ENCODE assay signal across 14 mouse cellular contexts in the genomic region with DNA sequence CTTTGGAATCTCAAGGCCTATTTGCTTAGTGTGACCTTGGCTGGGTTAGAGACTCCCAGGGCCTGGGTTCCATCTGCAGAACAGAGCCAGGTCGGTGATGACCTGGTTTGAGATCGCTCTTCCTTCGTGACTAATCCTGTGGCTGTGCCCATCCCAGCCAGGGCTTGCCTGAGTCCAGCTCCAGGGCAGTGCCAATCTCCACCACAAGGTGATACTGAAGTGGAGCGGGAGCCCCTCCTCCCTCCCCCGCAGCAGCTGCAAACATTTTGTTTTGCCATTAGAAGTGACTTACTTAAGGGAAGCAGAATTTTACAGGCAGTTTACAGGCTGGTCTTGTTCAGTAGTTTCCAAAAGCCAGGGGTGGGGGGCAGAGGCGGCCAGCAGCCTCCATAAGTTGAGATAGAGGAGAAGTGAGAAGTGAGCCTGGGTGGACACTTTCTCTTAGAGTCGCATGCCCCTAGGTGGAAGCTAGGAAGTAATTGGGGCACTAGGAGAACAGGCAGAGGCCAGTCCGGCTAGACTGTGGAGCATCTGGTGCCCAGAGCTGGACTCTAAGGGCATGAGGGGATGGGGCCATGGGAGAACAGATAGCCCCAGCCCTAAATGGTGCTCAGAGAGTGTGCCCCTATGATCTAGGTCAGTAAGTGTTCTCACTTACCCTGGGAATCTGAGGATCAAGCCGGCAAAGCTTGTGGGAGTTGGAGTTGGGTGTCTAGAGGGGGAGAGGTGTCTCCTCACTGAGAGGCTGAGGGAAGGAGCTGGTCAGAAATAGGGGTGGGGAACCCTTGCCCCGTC. TPM values are rescaled to one million over a fixed set of nuclear protein-coding genes. Genes with fewer than 3 reads are reported as not detected.
DNase-seq lines count a peak whose midpoint lies in the region; ATAC-seq and TF ChIP-seq lines count a peak whose summit lies in the region.
"Had no signal": no experiment of that assay in that cellular context is flagged by ENCODE, and none has a peak within 500 bp of the region (broad histone marks: within the 10 kb centered on the region; RNA-seq: fewer than 3 reads in every experiment).

No protein-coding gene starts in this region.

- 20% methylated on average over 10 of the region's 10 CpGs for WGBS in lung, embryonic 14.5 days
- 15% methylated on average over 10 of the region's 10 CpGs for WGBS in limb, embryonic 14.5 days
- 12% methylated on average over 10 of the region's 10 CpGs for WGBS in forebrain, postnatal 0 days

- no peak overlapping the region for H3K4me2 ChIP-seq in lung, embryonic 14.5 days
- H3K4me2 ChIP-seq in limb, embryonic 14.5 days (replicated peaks; ENCODE audit: low read depth, low read length, severe bottlenecking): peak overlapping the region; percentile 66
- no peak overlapping the region for H3K4me2 ChIP-seq in forebrain, postnatal 0 days (ENCODE audit: low read depth)

- H3K36me3 ChIP-seq in lung, embryonic 14.5 days (ENCODE audit: insufficient read depth): no peaks in the 10 kb centered on the region
- H3K36me3 ChIP-seq in limb, embryonic 14.5 days (ENCODE audit: control insufficient read depth, insufficient read depth, low read length): peaks cover 45% of the 10 kb centered on the region
- no peaks in the 10 kb centered on the region for H3K36me3 ChIP-seq in forebrain, postnatal 0 days (ENCODE audit: insufficient read depth)

- DNase-seq in gastrocnemius, adult 2 months: peak; percentile 12
- no peak for DNase-seq in gastrocnemius, postnatal 25 days
- no peak for DNase-seq in lung, embryonic 14.5 days
- no peak for DNase-seq in lung, adult 18-20 months
- no peak for DNase-seq in limb, embryonic 14.5 days (ENCODE audit: low spot score)
- no peak for DNase-seq in forebrain, postnatal 0 days
- DNase-seq: adrenal gland, postnatal 10 days; kidney, adult 18-20 months; layer of hippocampus, adult 9-11 months; liver; lung, postnatal 4 days had no signal

- no peak for TF ChIP-seq POLR2A in limb, embryonic 14.5 days (IDR thresholded peaks at IDR 0.05; ENCODE audit: borderline replicate concordance, extremely low read depth, insufficient read depth, insufficient read length)

- H3K4me1 ChIP-seq in lung, embryonic 14.5 days (ENCODE audit: insufficient read depth): no peaks in the 10 kb centered on the region
- peaks cover 31% of the 10 kb centered on the region for H3K4me1 ChIP-seq in limb, embryonic 14.5 days (ENCODE audit: control insufficient read depth, insufficient read depth, low read length)
- no peaks in the 10 kb centered on the region for H3K4me1 ChIP-seq in forebrain, postnatal 0 days (ENCODE audit: insufficient read depth)

- H3K4me3 ChIP-seq in gastrocnemius, adult 2 months: no peak overlapping the region
- H3K4me3 ChIP-seq in lung, embryonic 14.5 days (ENCODE audit: low read depth, low read length): no peak overlapping the region
- H3K4me3 ChIP-seq in limb, embryonic 14.5 days (replicated peaks; ENCODE audit: low read length): peak overlapping the region; percentile 36; the same call in 1 of the 2 replicates
- no peak overlapping the region for H3K4me3 ChIP-seq in forebrain, postnatal 0 days (ENCODE audit: low read depth, low read length)

- TF ChIP-seq CTCF in gastrocnemius, adult 2 months (IDR thresholded peaks at IDR 0.05): peak; percentile 17; the same call in 1 of the 2 replicates
- TF ChIP-seq CTCF in lung, embryonic 14.5 days (IDR thresholded peaks at IDR 0.05; ENCODE audit: low read depth): peak; percentile 37
- no peak; the same call in 1 of the 2 replicates for TF ChIP-seq CTCF in forebrain, postnatal 0 days (IDR thresholded peaks at IDR 0.05; ENCODE audit: low read depth)

- H3K27ac ChIP-seq in gastrocnemius, adult 2 months: no peak overlapping the region
- no peak overlapping the region for H3K27ac ChIP-seq in lung, embryonic 14.5 days (ENCODE audit: low read depth)
- H3K27ac ChIP-seq in limb, embryonic 14.5 days (replicated peaks; ENCODE audit: low read depth, low read length): 0 out of 2 replicates have a peak overlapping the region, but pooled peaks have one; percentile 73
- no peak overlapping the region for H3K27ac ChIP-seq in forebrain, postnatal 0 days (ENCODE audit: low read depth, low read length)

- no peak overlapping the region for H3K9ac ChIP-seq in lung, embryonic 14.5 days
- H3K9ac ChIP-seq in limb, embryonic 14.5 days (ENCODE audit: low read depth, low read length, severe bottlenecking): peak overlapping the region; percentile 77
- H3K9ac ChIP-seq in forebrain, postnatal 0 days: no peak overlapping the region

- no peak; the same call in 1 of the 2 replicates for ATAC-seq in lung, embryonic 14.5 days (ENCODE audit: insufficient read depth)
- ATAC-seq in common myeloid progenitor, adult 5-6 weeks (replicated peaks; ENCODE audit: low read depth, poor library complexity, severe bottlenecking): peak; percentile 48
- ATAC-seq in limb, embryonic 14.5 days (ENCODE audit: low FRiP score, low read depth): no peak; the same call in 1 of the 2 replicates
- ATAC-seq in inflammation-experienced regulatory T-cells, adult 6 months: no peak
- no peak for ATAC-seq in forebrain, postnatal 0 days

- H3K9me3 ChIP-seq in lung, embryonic 14.5 days (ENCODE audit: low read depth, low read length): no peaks in the 10 kb centered on the region
- H3K9me3 ChIP-seq in limb, embryonic 14.5 days (ENCODE audit: control insufficient read depth, low read length): no peaks in the 10 kb centered on the region
- H3K9me3 ChIP-seq in forebrain, postnatal 0 days (ENCODE audit: low read length): no peaks in the 10 kb centered on the region

- intact Hi-C loops in gastrocnemius, adult 2 months (cut with DNase I): no loop called here

- H3K27me3 ChIP-seq in lung, embryonic 14.5 days (ENCODE audit: insufficient read depth, low read length): peaks cover 70% of the 10 kb centered on the region
- H3K27me3 ChIP-seq in limb, embryonic 14.5 days (ENCODE audit: control insufficient read depth, insufficient read depth, low read length): peaks cover 48% of the 10 kb centered on the region; the same call in 1 of the 2 replicates
- H3K27me3 ChIP-seq in forebrain, postnatal 0 days (ENCODE audit: insufficient read depth, low read length): peaks cover 61% of the 10 kb centered on the region

RNA-seq across cellular contexts. Expression of a gene that starts 11.6 kb away (rescaled TPM):
- total RNA-seq in gastrocnemius, adult 2 months (2021): under 1 TPM; 0.15 to 0.22 TPM
- total RNA-seq in gastrocnemius, postnatal 25 days (2021): under 1 TPM; 0.46 to 0.70 TPM
- polyA plus RNA-seq in lung, embryonic 14.5 days (2014; fragmentation: Nextera tagmentation; extraction: Ambion mirVana): 0.28 TPM in 1 of 2 replicates, not detected in the other
- total RNA-seq in common myeloid progenitor, adult 5-6 weeks (2017): not detected in 2 replicates
- polyA plus RNA-seq in limb, embryonic 14.5 days (2012; rRNA removed): 59.5 and 94.8 TPM in 2 replicates
- 63.1 and 84.6 TPM in 2 replicates for polyA plus RNA-seq in limb, embryonic 14.5 days (2014; fragmentation: Nextera tagmentation; extraction: Ambion mirVana)
- not detected for polyA plus RNA-seq in inflammation-experienced regulatory T-cells, adult 6 months (2017; shearing (Covaris generic))
- total RNA-seq in forebrain, postnatal 0 days (2014; rRNA removed): not detected in 2 replicates
- polyA plus RNA-seq in forebrain, postnatal 0 days (2015; fragmentation: Nextera tagmentation; extraction: Ambion mirVana): not detected in 2 replicates
- total RNA-seq: adrenal gland, postnatal 10 days; heart, adult 8-10 months had no signal

RNA-seq across cellular contexts. Expression of a gene that starts 40.0 kb away (rescaled TPM):
- under 1 TPM; 0.23 to 0.39 TPM for total RNA-seq in gastrocnemius, adult 2 months (2021)
- not detected for total RNA-seq in gastrocnemius, postnatal 25 days (2021)
- 0.18 TPM in 1 of 2 replicates, not detected in the other for polyA plus RNA-seq in lung, embryonic 14.5 days (2014; fragmentation: Nextera tagmentation; extraction: Ambion mirVana)
- 0.19 TPM in 1 of 2 replicates, not detected in the other for total RNA-seq in common myeloid progenitor, adult 5-6 weeks (2017)
- polyA plus RNA-seq in limb, embryonic 14.5 days (2012; rRNA removed): 0.18 TPM in 2 replicates
- 0.15 TPM in 1 of 2 replicates, not detected in the other for polyA plus RNA-seq in limb, embryonic 14.5 days (2014; fragmentation: Nextera tagmentation; extraction: Ambion mirVana)
- polyA plus RNA-seq in inflammation-experienced regulatory T-cells, adult 6 months (2017; shearing (Covaris generic)): not detected
- total RNA-seq in forebrain, postnatal 0 days (2014; rRNA removed): not detected in 2 replicates
- 0.14 and 0.19 TPM in 2 replicates for polyA plus RNA-seq in forebrain, postnatal 0 days (2015; fragmentation: Nextera tagmentation; extraction: Ambion mirVana)
